Mouse (Mus musculus) neural tube, embryonic 13.5 days (tissue): Measurements from ENCODE around the gene Slc4a5. TPM values are rescaled to one million over a fixed set of nuclear protein-coding genes. Genes with fewer than 3 reads are reported as not detected.

Experiments
- ATAC-seq: fragments of 200-750 bp; cut with Nextera tagmentation; 2 replicates; pipeline ENCODE4 v1.8.0; 2017; ENCODE audit warnings: low read depth, mild to moderate bottlenecking, moderate TSS enrichment, moderate library complexity
- H3K27ac ChIP-seq: fragments of 300-500 bp; sonication (generic); replicated peaks from 2 replicates; pipeline ENCODE4 v1.5.1; 2015; ENCODE audit warnings: moderate library complexity, mild to moderate bottlenecking, inconsistent platforms
- H3K27me3 ChIP-seq: fragments of 300-500 bp; sonication (generic); 2 replicates; pipeline ENCODE4 v1.6.1; 2015; ENCODE audit warnings: mild to moderate bottlenecking, inconsistent platforms
- H3K36me3 ChIP-seq: fragments of 300-500 bp; sonication (generic); 2 replicates; pipeline ENCODE4 v1.6.1; 2015; ENCODE audit warnings: mild to moderate bottlenecking, inconsistent platforms
- H3K4me1 ChIP-seq: fragments of 300-500 bp; sonication (generic); replicated peaks from 2 replicates; pipeline ENCODE4 v1.6.1; 2015; ENCODE audit warnings: inconsistent platforms
- H3K4me2 ChIP-seq: fragments of 300-500 bp; sonication (generic); 2 replicates; pipeline ENCODE4 v1.6.1; 2015; ENCODE audit warnings: inconsistent platforms, mild to moderate bottlenecking, moderate library complexity
- H3K4me3 ChIP-seq: fragments of 300-500 bp; sonication (generic); 2 replicates; pipeline ENCODE4 v1.5.1; 2015; ENCODE audit warnings: mild to moderate bottlenecking, inconsistent platforms
- H3K9ac ChIP-seq: fragments of 300-500 bp; sonication (generic); 2 replicates; pipeline ENCODE4 v1.6.1; 2015; ENCODE audit warnings: moderate library complexity, mild to moderate bottlenecking, inconsistent platforms
- H3K9me3 ChIP-seq: fragments of 300-500 bp; sonication (generic); 2 replicates; pipeline ENCODE4 v1.6.1; 2016; ENCODE audit warnings: inconsistent platforms
- WGBS: fragments of 180-500 bp; shearing (Covaris S2); methylation state at CpG from one replicate; pipeline ENCODE4 v1.1.7; 2015; 5-methylcytosine and 5-hydroxymethylcytosine counted together
- polyA plus RNA-seq: library from polyadenylated mRNA; unstranded; fragments of >200 nt; fragmentation: Nextera tagmentation; extraction: Ambion mirVana; gene quantifications from 2 replicates; pipeline ENCODE4 v1.2.1, GENCODE M21; 2015

Slc4a5 gene
- polyA plus RNA-seq, 1 experiment from 2014 or later, result 0.17 TPM

DNA sequence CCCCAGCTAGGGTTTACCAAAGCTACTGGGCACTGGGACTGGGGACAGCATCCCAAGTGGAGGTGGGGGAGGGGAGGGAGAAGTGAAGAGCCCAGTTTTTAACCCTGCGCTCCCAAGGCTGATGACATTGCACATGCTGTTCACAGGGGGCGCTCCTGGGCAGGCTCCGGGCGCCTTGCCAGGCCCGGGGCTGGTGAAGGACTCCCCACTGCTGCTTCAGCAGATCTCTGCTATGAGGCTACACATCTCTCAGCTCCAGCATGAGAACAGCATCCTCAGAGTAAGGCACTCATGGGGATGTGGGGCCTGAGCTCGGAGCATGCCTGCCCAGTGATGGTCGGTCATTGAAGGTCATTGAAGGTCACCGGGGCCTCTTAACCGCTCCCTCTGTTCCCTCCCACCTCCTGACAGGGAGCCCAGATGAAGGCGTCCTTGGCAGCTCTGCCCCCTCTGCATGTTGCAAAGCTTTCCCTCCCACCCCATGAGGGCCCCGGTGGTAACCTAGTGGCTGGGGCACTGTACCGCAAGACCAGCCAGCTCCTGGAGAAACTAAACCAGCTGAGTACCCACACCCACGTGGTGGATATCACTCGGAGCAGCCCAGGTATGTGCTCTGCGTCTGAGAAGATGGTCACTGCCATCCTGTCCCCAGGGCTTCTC is 22.2 kb upstream of the Slc4a5 start:
- Histone ChIP-seq H3K27me3 (no peaks in the 10 kb centered on the region), H3K4me2 (no peak overlapping the region), H3K9ac (no peak overlapping the region), H3K9me3 (no peaks in the 10 kb centered on the region), H3K36me3 (peaks cover 89% of the 10 kb centered on the region), H3K4me1 (0 out of 2 replicates have a peak, but pooled peaks cover 4% of the 10 kb centered on the region), H3K4me3 (no peak overlapping the region), H3K27ac (no peak overlapping the region)
- 41% methylated on average over 15 of the region's 15 CpGs for whole genome bisulfite sequencing
- peak; percentile 17 for ATAC-seq

- H3K9ac ChIP-seq, result no peak overlapping the region
- H3K36me3 ChIP-seq, result peaks cover 30% of the 10 kb centered on the region
- no peaks in the 10 kb centered on the region for H3K9me3 ChIP-seq
- H3K4me3 ChIP-seq, result no peak overlapping the region
- H3K27ac ChIP-seq, result no peak overlapping the region
- ATAC-seq, result no peak
- H3K4me2 ChIP-seq, result no peak overlapping the region
- no peaks in the 10 kb centered on the region for H3K27me3 ChIP-seq
- H3K4me1 ChIP-seq, result no peaks in the 10 kb centered on the region
- 79% methylated on average over 4 of the region's 4 CpGs for WGBS
Observed at GRCm38 (mm10) chr6:83203320-83203719, 16.3 kb upstream of the Slc4a5 start.

DNA sequence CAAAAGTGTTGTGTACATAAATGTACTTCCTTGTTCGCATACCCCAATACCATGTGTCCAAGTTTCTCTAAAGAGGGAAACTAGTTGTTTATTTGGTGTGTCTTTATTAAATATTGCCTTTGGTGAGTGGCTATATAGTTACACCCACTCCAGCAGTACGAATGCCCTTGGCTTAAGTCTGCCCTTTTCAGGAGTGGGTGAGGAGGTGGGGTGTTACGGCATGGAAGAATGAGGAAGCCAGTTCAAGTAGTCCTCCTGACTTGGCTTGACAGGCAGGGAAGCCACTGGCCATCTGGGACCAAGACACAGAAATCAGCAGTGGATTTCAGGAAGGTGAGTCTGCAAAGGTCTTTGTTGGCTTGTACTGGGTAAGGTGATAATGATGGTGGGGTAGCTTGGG is 13.8 kb upstream of the Slc4a5 start:
- Histone ChIP-seq H3K36me3 (peaks cover 6% of the 10 kb centered on the region), H3K9ac (no peak overlapping the region), H3K27ac (no peak overlapping the region), H3K27me3 (no peaks in the 10 kb centered on the region), H3K9me3 (no peaks in the 10 kb centered on the region), H3K4me3 (no peak overlapping the region), H3K4me1 (peaks cover 6% of the 10 kb centered on the region), H3K4me2 (no peak overlapping the region)
- no peak for ATAC-seq
- 90% methylated on average over 3 of the region's 3 CpGs for WGBS

- Histone ChIP-seq H3K4me1 (peaks cover 7% of the 10 kb centered on the region), H3K36me3 (peaks cover under 1% of the 10 kb centered on the region), H3K9ac (no peak overlapping the region), H3K9me3 (no peaks in the 10 kb centered on the region), H3K4me3 (no peak overlapping the region), H3K4me2 (no peak overlapping the region), H3K27me3 (no peaks in the 10 kb centered on the region), H3K27ac (no peak overlapping the region)
- WGBS, result 81% methylated on average over 11 of the region's 11 CpGs
- ATAC-seq, result no peak
Observed at GRCm38 (mm10) chr6:83206321-83206720, 13.3 kb upstream of the Slc4a5 start.

DNA sequence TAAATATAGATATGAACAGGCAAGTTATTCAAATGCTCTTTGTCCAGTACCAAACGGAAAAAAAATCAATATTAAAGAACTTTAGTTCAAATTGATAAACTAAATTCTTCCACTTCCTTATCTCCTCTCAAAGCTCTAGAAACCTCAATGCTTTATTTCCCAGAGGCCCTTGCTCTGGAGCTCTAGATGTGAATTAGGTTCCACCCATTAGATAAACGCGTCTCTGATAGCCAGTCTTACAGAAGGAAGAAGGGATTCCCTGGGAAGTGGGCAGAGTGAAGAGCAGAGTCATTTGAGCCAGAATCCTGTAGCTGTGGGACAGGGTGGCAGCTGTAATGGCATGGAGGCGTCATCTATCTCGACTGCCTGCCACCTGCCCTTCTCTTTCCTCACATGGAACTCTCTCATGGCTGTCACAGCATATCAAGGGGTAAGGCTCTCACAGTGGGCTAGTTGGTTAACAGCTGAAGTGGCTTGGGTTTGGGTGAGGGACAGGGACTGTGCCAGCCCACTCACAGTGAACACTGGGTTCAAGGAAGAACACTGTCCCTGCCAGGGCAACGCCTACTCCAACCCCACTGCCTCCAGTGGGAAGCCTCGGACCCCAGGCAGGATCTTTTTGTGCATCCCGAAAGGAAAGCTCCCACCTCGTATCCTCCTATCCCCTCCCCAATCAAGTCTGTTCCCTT is 12.1 kb upstream of the Slc4a5 start:
- H3K4me3 ChIP-seq, result no peak overlapping the region
- no peak for ATAC-seq
- H3K9me3 ChIP-seq, result no peaks in the 10 kb centered on the region
- no peaks in the 10 kb centered on the region for H3K27me3 ChIP-seq
- 69% methylated on average over 9 of the region's 9 CpGs for WGBS
- no peak overlapping the region for H3K4me2 ChIP-seq
- H3K36me3 ChIP-seq, result no peaks in the 10 kb centered on the region
- no peak overlapping the region for H3K27ac ChIP-seq
- H3K4me1 ChIP-seq, result peaks cover 13% of the 10 kb centered on the region
- H3K9ac ChIP-seq, result no peak overlapping the region

- Histone ChIP-seq H3K27ac (no peak overlapping the region), H3K27me3 (no peaks in the 10 kb centered on the region), H3K4me3 (no peak overlapping the region), H3K4me2 (no peak overlapping the region), H3K4me1 (peaks cover 13% of the 10 kb centered on the region), H3K9me3 (no peaks in the 10 kb centered on the region), H3K36me3 (no peaks in the 10 kb centered on the region), H3K9ac (no peak overlapping the region)
- ATAC-seq, result no peak
- WGBS, result 74% methylated on average over 2 of the region's 2 CpGs
Observed at GRCm38 (mm10) chr6:83208050-83208400, 11.6 kb upstream of the Slc4a5 start.

DNA sequence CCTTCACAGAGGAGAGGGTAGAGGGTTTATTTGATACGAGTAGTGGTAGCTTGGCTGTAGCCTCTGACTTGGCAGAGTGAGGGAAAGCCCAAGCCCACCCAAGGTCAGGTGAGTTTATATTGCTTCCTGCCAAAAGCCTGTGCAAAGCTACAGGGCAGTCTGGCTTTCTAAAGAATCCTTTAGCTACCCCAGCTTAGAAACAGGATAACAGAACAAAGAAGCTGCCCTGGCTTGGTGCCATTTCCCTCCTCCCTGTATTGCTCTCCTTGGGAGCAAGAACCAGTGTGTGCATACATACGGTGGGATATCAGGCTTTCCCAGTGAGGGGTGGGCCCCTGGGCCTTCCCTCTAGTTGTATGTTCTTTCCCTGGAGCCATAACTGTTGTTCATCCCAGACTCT is 9.1 kb upstream of the Slc4a5 start:
- Histone ChIP-seq H3K27me3 (no peaks in the 10 kb centered on the region), H3K36me3 (no peaks in the 10 kb centered on the region), H3K9me3 (no peaks in the 10 kb centered on the region), H3K9ac (no peak overlapping the region), H3K27ac (no peak overlapping the region), H3K4me2 (no peak overlapping the region), H3K4me1 (peaks cover 16% of the 10 kb centered on the region), H3K4me3 (no peak overlapping the region)
- no peak for ATAC-seq
- 56% methylated on average over 2 of the region's 2 CpGs for whole genome bisulfite sequencing

DNA sequence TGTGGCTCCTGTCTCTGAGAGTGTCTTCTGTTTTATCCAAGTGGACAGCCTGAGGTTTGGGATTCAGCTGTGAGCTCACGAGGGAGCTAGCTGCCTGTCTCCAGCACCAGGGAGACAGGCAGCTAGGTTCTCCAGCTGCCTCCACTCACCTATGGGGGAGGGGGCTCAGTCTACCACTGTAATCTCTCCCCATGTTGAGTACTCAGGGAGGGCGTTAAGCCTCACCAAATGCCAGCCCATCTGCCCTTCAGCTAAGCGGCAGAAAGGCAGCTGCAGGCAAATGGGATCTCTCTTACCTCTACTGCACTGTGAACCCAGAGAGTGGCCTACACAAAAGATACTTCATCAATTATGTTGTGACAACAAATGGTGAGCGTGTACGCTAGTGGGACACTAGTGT is 8.1 kb upstream of the Slc4a5 start:
- Histone ChIP-seq H3K9ac (0 out of 2 replicates have a peak overlapping the region, but pooled peaks have one; percentile 5), H3K4me3 (no peak overlapping the region), H3K27ac (peak overlapping the region; percentile 52; the same call in 1 of the 2 replicates), H3K27me3 (no peaks in the 10 kb centered on the region), H3K4me1 (peaks cover 19% of the 10 kb centered on the region), H3K36me3 (no peaks in the 10 kb centered on the region), H3K9me3 (no peaks in the 10 kb centered on the region), H3K4me2 (no peak overlapping the region)
- WGBS, result 14% methylated on average over 5 of the region's 5 CpGs
- no peak for ATAC-seq

GRCm38 (mm10) chr6:83215002-83215666 is 4.5 kb upstream of the Slc4a5 start:
- H3K27me3 ChIP-seq, result no peaks in the 10 kb centered on the region
- H3K9ac ChIP-seq, result no peak overlapping the region
- H3K4me1 ChIP-seq, result peaks cover 19% of the 10 kb centered on the region
- H3K4me3 ChIP-seq, result no peak overlapping the region
- ATAC-seq, result peak; percentile 87
- no peak overlapping the region for H3K27ac ChIP-seq
- WGBS, result 18% methylated on average over 7 of the region's 7 CpGs
- no peak overlapping the region for H3K4me2 ChIP-seq
- H3K9me3 ChIP-seq, result no peaks in the 10 kb centered on the region
- H3K36me3 ChIP-seq, result no peaks in the 10 kb centered on the region

DNA sequence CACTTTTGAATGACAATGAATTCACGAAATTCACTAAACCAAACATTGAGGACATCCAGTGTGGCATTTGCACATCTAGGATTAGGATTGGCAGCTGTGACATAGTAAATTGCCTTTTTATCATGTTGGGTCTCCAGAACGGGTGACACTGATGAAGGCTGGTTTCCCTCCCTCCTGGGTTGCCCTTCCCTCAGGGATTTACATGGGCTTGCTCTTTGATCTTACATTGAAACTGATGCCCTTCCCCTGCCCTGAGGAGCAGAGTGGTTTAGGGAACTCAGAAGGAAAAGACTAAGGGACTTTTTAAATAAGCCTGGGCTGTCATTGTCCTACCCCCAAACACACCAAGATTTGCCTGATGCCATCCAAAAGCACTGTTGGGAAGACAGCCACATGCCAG is 11.9 kb downstream of the Slc4a5 start:
- H3K27me3 ChIP-seq, result 0 out of 2 replicates have a peak, but pooled peaks cover 6% of the 10 kb centered on the region
- no peaks in the 10 kb centered on the region for H3K36me3 ChIP-seq
- no peak overlapping the region for H3K4me3 ChIP-seq
- peaks cover 10% of the 10 kb centered on the region for H3K4me1 ChIP-seq
- H3K27ac ChIP-seq, result no peak overlapping the region
- no peak for ATAC-seq
- no peak overlapping the region for H3K9ac ChIP-seq
- 41% methylated on average over 2 of the region's 2 CpGs for WGBS
- H3K9me3 ChIP-seq, result no peaks in the 10 kb centered on the region
- no peak overlapping the region for H3K4me2 ChIP-seq

GRCm38 (mm10) chr6:83233306-83233705 is 13.7 kb downstream of the Slc4a5 start:
- H3K4me3 ChIP-seq, result no peak overlapping the region
- no peak for ATAC-seq
- no peak overlapping the region for H3K9ac ChIP-seq
- H3K4me2 ChIP-seq, result no peak overlapping the region
- peaks cover 15% of the 10 kb centered on the region for H3K4me1 ChIP-seq
- H3K27ac ChIP-seq, result no peak overlapping the region
- WGBS, result 79% methylated on average over 4 of the region's 4 CpGs
- H3K27me3 ChIP-seq, result peaks cover 10% of the 10 kb centered on the region
- no peaks in the 10 kb centered on the region for H3K9me3 ChIP-seq
- H3K36me3 ChIP-seq, result no peaks in the 10 kb centered on the region

DNA sequence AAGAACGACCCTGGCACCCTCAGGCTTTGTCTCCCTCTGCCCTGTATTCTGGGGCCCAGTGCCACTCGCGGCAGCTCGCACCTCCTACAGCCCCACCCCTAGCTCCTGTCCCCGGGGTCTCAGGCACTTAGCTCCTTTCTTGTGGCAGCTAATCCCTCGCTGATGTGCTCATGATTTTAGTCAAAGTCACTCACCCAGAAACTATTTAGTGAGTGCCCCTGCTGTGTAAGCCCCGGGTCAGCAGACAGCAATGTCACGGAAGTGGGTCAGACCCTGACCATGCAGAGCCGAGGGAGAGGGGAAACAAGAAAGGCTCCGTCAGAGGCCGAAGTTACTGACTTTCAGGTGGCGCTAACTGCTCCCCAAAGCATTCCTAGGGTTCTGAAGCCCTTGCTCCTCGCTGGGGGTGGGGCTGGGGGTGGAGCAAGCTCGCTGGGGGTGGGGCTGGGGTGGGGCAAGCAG is 14.7 kb downstream of the Slc4a5 start:
- WGBS, result under 1% methylated on average over 14 of the region's 14 CpGs
- Histone ChIP-seq H3K4me3 (no peak overlapping the region), H3K4me1 (peaks cover 15% of the 10 kb centered on the region), H3K4me2 (peak overlapping the region; percentile 43), H3K9me3 (no peaks in the 10 kb centered on the region), H3K36me3 (no peaks in the 10 kb centered on the region), H3K27ac (no peak overlapping the region), H3K9ac (peak overlapping the region; percentile 34), H3K27me3 (peaks cover 16% of the 10 kb centered on the region)
- no peak; the same call in 1 of the 2 replicates for ATAC-seq
